In genomic region chr16:89699710-89700109, GRCm38 (mm10) we compare ENCODE assay signal across 19 mouse cellular contexts.
DNase-seq lines count a peak whose midpoint lies in the region; ATAC-seq and TF ChIP-seq lines count a peak whose summit lies in the region.
"Had no signal": no experiment of that assay in that cellular context is flagged by ENCODE, and none has a peak within 500 bp of the region (broad histone marks: within the 10 kb centered on the region; RNA-seq: fewer than 3 reads in every experiment).

No protein-coding gene starts in this region.

- intact Hi-C loops in heart, postnatal 14 days (cut with DNase I): no loop called here

- TF ChIP-seq CTCF in kidney, postnatal 0 days (IDR thresholded peaks at IDR 0.05; ENCODE audit: low read depth): no peak
- TF ChIP-seq CTCF in brain, embryonic 14.5 days (IDR thresholded peaks at IDR 0.05; ENCODE audit: borderline replicate concordance, extremely low read depth, insufficient read depth, insufficient read length): no peak

- no peak overlapping the region for H3K9ac ChIP-seq in kidney, postnatal 0 days (ENCODE audit: low read depth, low read length)
- H3K9ac ChIP-seq: liver, embryonic 15.5 days had no signal

- ATAC-seq in kidney, postnatal 0 days (replicated peaks; ENCODE audit: low FRiP score, low read depth): no peak
- ATAC-seq: activated CD4-positive, CD25-positive, alpha-beta regulatory T cell, adult 4 months had no signal

- peaks cover 27% of the 10 kb centered on the region for H3K4me1 ChIP-seq in heart, embryonic 10.5 days
- H3K4me1 ChIP-seq in kidney, postnatal 0 days (replicated peaks; ENCODE audit: insufficient read depth, low read length): 0 out of 2 replicates have a peak, but pooled peaks cover 8% of the 10 kb centered on the region
- peaks cover 22% of the 10 kb centered on the region for H3K4me1 ChIP-seq in limb, embryonic 10.5 days
- H3K4me1 ChIP-seq: liver, embryonic 15.5 days had no signal

- H3K4me2 ChIP-seq in kidney, postnatal 0 days (ENCODE audit: low read length): no peak overlapping the region
- H3K4me2 ChIP-seq: liver, embryonic 15.5 days had no signal

- no peak for DNase-seq in heart, embryonic 10.5 days (ENCODE audit: low spot score)
- DNase-seq in heart, postnatal 14 days: no peak
- DNase-seq in kidney, postnatal 0 days (ENCODE audit: low spot score): peak; percentile 90
- DNase-seq in kidney, postnatal 25 days: no peak
- DNase-seq in brain, embryonic 14.5 days (ENCODE audit: low read depth): peak; percentile 45
- DNase-seq in limb, embryonic 10.5 days (ENCODE audit: low spot score): no peak
- DNase-seq in thymus, postnatal 14 days: no peak
- no peak for DNase-seq in layer of hippocampus, postnatal 25 days (ENCODE audit: extremely low spot score in 1 of 2, low spot score in 1 of 2)
- DNase-seq: B cell, adult 2 months; cerebellum, adult 8-10 months; heart, postnatal 36 days; kidney, postnatal 10 days; right cerebral cortex, adult 18-20 months; thymus, postnatal 4 days had no signal

- H3K4me3 ChIP-seq in heart, embryonic 10.5 days: no peak overlapping the region
- no peak overlapping the region for H3K4me3 ChIP-seq in kidney, postnatal 0 days (replicated peaks; ENCODE audit: low read depth, low read length)
- H3K4me3 ChIP-seq in limb, embryonic 10.5 days: no peak overlapping the region
- H3K4me3 ChIP-seq: left cerebral cortex, adult 2 months; liver, embryonic 15.5 days had no signal

- WGBS in heart, embryonic 10.5 days: 16% methylated on average over 2 of the region's 2 CpGs
- 7% methylated on average over 2 of the region's 2 CpGs for WGBS in kidney, postnatal 0 days
- WGBS in limb, embryonic 10.5 days: 15% methylated on average over 2 of the region's 2 CpGs

- H3K27me3 ChIP-seq in heart, embryonic 10.5 days (ENCODE audit: insufficient read depth, poor library complexity, severe bottlenecking): no peaks in the 10 kb centered on the region
- no peaks in the 10 kb centered on the region for H3K27me3 ChIP-seq in kidney, postnatal 0 days (ENCODE audit: insufficient read depth, low read length)
- no peaks in the 10 kb centered on the region for H3K27me3 ChIP-seq in limb, embryonic 10.5 days (ENCODE audit: low read depth, poor library complexity, severe bottlenecking)
- H3K27me3 ChIP-seq: liver, embryonic 15.5 days had no signal

- no peaks in the 10 kb centered on the region for H3K36me3 ChIP-seq in heart, embryonic 10.5 days
- no peaks in the 10 kb centered on the region for H3K36me3 ChIP-seq in kidney, postnatal 0 days (ENCODE audit: insufficient read depth, low read length)
- H3K36me3 ChIP-seq in limb, embryonic 10.5 days: no peaks in the 10 kb centered on the region
- H3K36me3 ChIP-seq: G1E; liver, embryonic 15.5 days had no signal

- peak overlapping the region; percentile 42; the same call in 1 of the 2 replicates for H3K27ac ChIP-seq in heart, embryonic 10.5 days
- 0 out of 2 replicates have a peak overlapping the region, but pooled peaks have one; percentile 36 for H3K27ac ChIP-seq in kidney, postnatal 0 days
- H3K27ac ChIP-seq in limb, embryonic 10.5 days: peak overlapping the region; percentile 62
- H3K27ac ChIP-seq: left cerebral cortex, adult 2 months; liver, embryonic 15.5 days; macrophage had no signal

- H3K9me3 ChIP-seq in heart, embryonic 10.5 days: no peaks in the 10 kb centered on the region
- H3K9me3 ChIP-seq in kidney, postnatal 0 days (replicated peaks; ENCODE audit: low read length): no peaks in the 10 kb centered on the region
- H3K9me3 ChIP-seq in limb, embryonic 10.5 days (replicated peaks): no peaks in the 10 kb centered on the region
- H3K9me3 ChIP-seq: liver, embryonic 15.5 days had no signal

- no peak for TF ChIP-seq POLR2A in brain, embryonic 14.5 days (IDR thresholded peaks at IDR 0.05; ENCODE audit: borderline replicate concordance, extremely low read depth, insufficient read depth, insufficient read length, poor library complexity, severe bottlenecking)

Comparison
In these comparisons a context has a peak if more than half of its experiments do, and no peak if none do; other contexts are left out.
1. DNase-seq: peak in kidney, postnatal 0 days (single experiment) and brain, embryonic 14.5 days (single experiment); none in heart, embryonic 10.5 days (single experiment), heart, postnatal 14 days (0 of 2), kidney, postnatal 25 days (0 of 2), limb, embryonic 10.5 days (single experiment), thymus, postnatal 14 days (single experiment) and layer of hippocampus, postnatal 25 days (0 of 2).
2. Peak in every context shown above with its lines, with median percentiles within 50 percentile points of each other: H3K27ac ChIP-seq.